Mouse (Mus musculus) G1E (cell line): ENCODE measurements around the gene Pcca.

Experiments used
- CTCF ChIP-seq: IDR thresholded peaks from 2 replicates; pipeline ENCODE4 v1.5.1; 2012; ENCODE audit warnings: low read depth, low read length, inconsistent platforms, mixed read lengths
- GATA1 ChIP-seq: IDR thresholded peaks from 2 replicates; pipeline ENCODE4 v1.6.1; 2012; ENCODE audit warnings: borderline replicate concordance, low read length, inconsistent platforms, mixed read lengths
- GATA2 ChIP-seq: IDR thresholded peaks from 2 replicates; pipeline ENCODE4 v1.6.1; 2012; ENCODE audit warnings: low read depth, low read length, inconsistent platforms, borderline replicate concordance
- POLR2AphosphoS5 ChIP-seq: IDR thresholded peaks from 2 replicates; pipeline ENCODE4 v1.6.1; 2012; ENCODE audit warnings: low read depth, low read length, inconsistent platforms; ENCODE audit not compliant: insufficient replicate concordance
- TAL1 ChIP-seq: conservative IDR thresholded peaks from 2 replicates; pipeline ENCODE4 v1.6.1; 2012; ENCODE audit warnings: low read depth, low read length, inconsistent platforms, mixed read lengths

- TF ChIP-seq TAL1: no peak
- TF ChIP-seq CTCF: no peak
- TF ChIP-seq POLR2AphosphoS5: no peak
- TF ChIP-seq GATA1: no peak
- no peak for TF ChIP-seq GATA2
Measured at GRCm38 (mm10) chr14:122730921-122731551, 196.9 kb downstream of the Pcca start.
